ENCODE assay signal across 11 mouse cellular contexts in the genomic region with DNA sequence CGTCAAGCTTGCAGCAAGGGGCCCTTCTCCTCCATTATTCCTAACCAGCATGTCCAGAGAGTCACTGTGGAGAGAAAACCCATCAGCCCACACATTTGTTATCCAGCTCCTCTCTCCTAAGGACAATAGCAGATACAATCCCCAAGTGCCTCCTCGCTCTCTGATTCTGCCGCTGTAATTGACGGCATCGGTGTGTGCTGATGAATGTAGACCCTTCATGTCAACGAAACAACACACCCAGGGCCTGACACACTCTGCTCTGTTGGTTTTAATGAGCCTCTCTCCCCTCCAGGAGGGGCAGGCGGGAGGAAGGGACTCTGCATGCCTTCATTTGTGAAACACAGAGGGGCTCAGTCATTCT. TPM values are rescaled to one million over a fixed set of nuclear protein-coding genes. Genes with fewer than 3 reads are reported as not detected.
DNase-seq lines count a peak whose midpoint lies in the region; ATAC-seq and TF ChIP-seq lines count a peak whose summit lies in the region.
"Had no signal": no experiment of that assay in that cellular context is flagged by ENCODE, and none has a peak within 500 bp of the region (broad histone marks: within the 10 kb centered on the region; RNA-seq: fewer than 3 reads in every experiment).

No protein-coding gene starts in this region.

- 7% methylated on average over 7 of the region's 7 CpGs for WGBS in forebrain, embryonic 12.5 days
- WGBS in limb, embryonic 11.5 days, result 30% methylated on average over 7 of the region's 7 CpGs
- 11% methylated on average over 7 of the region's 7 CpGs for WGBS in neural tube, embryonic 12.5 days

- TF ChIP-seq CTCF in gastrocnemius, adult 2 months (IDR thresholded peaks at IDR 0.05), result no peak

- H3K4me3 ChIP-seq in gastrocnemius, adult 2 months, result no peak overlapping the region
- no peak overlapping the region for H3K4me3 ChIP-seq in forebrain, embryonic 12.5 days (replicated peaks)
- H3K4me3 ChIP-seq in limb, embryonic 11.5 days (ENCODE audit: low read depth, low read length), result no peak overlapping the region
- no peak overlapping the region for H3K4me3 ChIP-seq in neural tube, embryonic 12.5 days
- H3K4me3 ChIP-seq: intestine, embryonic 15.5 days; stomach, embryonic 15.5 days had no signal

- intact Hi-C loops in gastrocnemius, adult 2 months (cut with DNase I), result no loop called here
- intact Hi-C loops in heart, postnatal 36 days (cut with DNase I), result no loop called here

- no peaks in the 10 kb centered on the region for H3K27me3 ChIP-seq in forebrain, embryonic 12.5 days
- no peaks in the 10 kb centered on the region for H3K27me3 ChIP-seq in limb, embryonic 11.5 days (ENCODE audit: control insufficient read depth, insufficient read depth, low read length)
- H3K27me3 ChIP-seq in neural tube, embryonic 12.5 days (replicated peaks), result no peaks in the 10 kb centered on the region
- H3K27me3 ChIP-seq: intestine, embryonic 15.5 days; stomach, embryonic 15.5 days had no signal

- H3K9me3 ChIP-seq in forebrain, embryonic 12.5 days, result peaks cover 8% of the 10 kb centered on the region; the same call in 1 of the 2 replicates
- peaks cover 7% of the 10 kb centered on the region; the same call in 1 of the 2 replicates for H3K9me3 ChIP-seq in limb, embryonic 11.5 days (ENCODE audit: control insufficient read depth, low read length)
- H3K9me3 ChIP-seq in neural tube, embryonic 12.5 days, result peaks cover 5% of the 10 kb centered on the region; the same call in 1 of the 2 replicates
- H3K9me3 ChIP-seq: intestine, embryonic 15.5 days; stomach, embryonic 15.5 days had no signal

- no peak overlapping the region for H3K4me2 ChIP-seq in forebrain, embryonic 12.5 days
- H3K4me2 ChIP-seq in limb, embryonic 11.5 days (ENCODE audit: low read depth, severe bottlenecking), result no peak overlapping the region
- H3K4me2 ChIP-seq in neural tube, embryonic 12.5 days (replicated peaks), result peak overlapping the region; percentile 33
- H3K4me2 ChIP-seq: intestine, embryonic 15.5 days; stomach, embryonic 15.5 days had no signal

- H3K36me3 ChIP-seq in forebrain, embryonic 12.5 days (replicated peaks), result peaks cover 24% of the 10 kb centered on the region
- H3K36me3 ChIP-seq in limb, embryonic 11.5 days (ENCODE audit: control insufficient read depth, insufficient read depth, low read length), result peaks cover 3% of the 10 kb centered on the region; the same call in 1 of the 2 replicates
- H3K36me3 ChIP-seq in neural tube, embryonic 12.5 days, result peaks cover 11% of the 10 kb centered on the region

- peaks cover 36% of the 10 kb centered on the region for H3K4me1 ChIP-seq in forebrain, embryonic 12.5 days
- H3K4me1 ChIP-seq in limb, embryonic 11.5 days (ENCODE audit: control insufficient read depth, insufficient read depth, low read length), result peaks cover 18% of the 10 kb centered on the region
- H3K4me1 ChIP-seq in neural tube, embryonic 12.5 days, result peaks cover 28% of the 10 kb centered on the region

- no peak overlapping the region for H3K9ac ChIP-seq in forebrain, embryonic 12.5 days
- peak overlapping the region; percentile 37 for H3K9ac ChIP-seq in limb, embryonic 11.5 days (ENCODE audit: low read length)
- no peak overlapping the region for H3K9ac ChIP-seq in neural tube, embryonic 12.5 days
- H3K9ac ChIP-seq: intestine, embryonic 15.5 days; stomach, embryonic 15.5 days had no signal

- H3K27ac ChIP-seq in gastrocnemius, adult 2 months, result peak overlapping the region; percentile 64
- H3K27ac ChIP-seq in forebrain, embryonic 12.5 days, result peak overlapping the region; percentile 88
- peak overlapping the region; percentile 53 for H3K27ac ChIP-seq in limb, embryonic 11.5 days (replicated peaks; ENCODE audit: low read depth, low read length)
- H3K27ac ChIP-seq in neural tube, embryonic 12.5 days, result peak overlapping the region; percentile 86
- H3K27ac ChIP-seq: intestine, embryonic 15.5 days had no signal

- peak; percentile 51 for ATAC-seq in forebrain, embryonic 12.5 days (ENCODE audit: low FRiP score)
- peak; percentile 52; the same call in 1 of the 2 replicates for ATAC-seq in limb, embryonic 11.5 days (ENCODE audit: insufficient number of reproducible peaks, low FRiP score, low TSS enrichment, low read depth)
- peak; percentile 57 for ATAC-seq in neural tube, embryonic 12.5 days (ENCODE audit: low FRiP score, low read depth)

- DNase-seq in gastrocnemius, adult 2 months, result no peak
- no peak for DNase-seq in gastrocnemius, postnatal 25 days
- DNase-seq in limb, embryonic 11.5 days (ENCODE audit: low spot score), result peak; percentile 43
- no peak for DNase-seq in spleen, postnatal 10 days (ENCODE audit: low spot score in 2 of 2)
- no peak for DNase-seq in heart, postnatal 36 days
- DNase-seq in adipocyte (ENCODE audit: low spot score), result no peak
- DNase-seq: lung, postnatal 4 days had no signal

RNA-seq across cellular contexts. Expression of a gene that starts 27.8 kb away (rescaled TPM):
- 10 to 100 TPM; 24.1 to 24.3 TPM for total RNA-seq in gastrocnemius, adult 2 months (2021)
- total RNA-seq in gastrocnemius, postnatal 25 days (2021), result 10 to 100 TPM; 26.0 to 27.1 TPM
- polyA plus RNA-seq in forebrain, embryonic 12.5 days (2016; fragmentation: Nextera tagmentation; extraction: Ambion mirVana), result 54.9 and 58.6 TPM in 2 replicates
- 68.6 and 72.5 TPM in 2 replicates for polyA plus RNA-seq in limb, embryonic 11.5 days (2014; fragmentation: Nextera tagmentation; extraction: Ambion mirVana)
- 60.5 and 67.1 TPM in 2 replicates for polyA plus RNA-seq in neural tube, embryonic 12.5 days (2016; fragmentation: Nextera tagmentation; extraction: Ambion mirVana)
- 10 to 100 TPM; 24.1 to 25.9 TPM for total RNA-seq in heart, postnatal 36 days (2021)
